Mouse (Mus musculus) neutrophil, adult 59 days (primary cell): ENCODE data around the gene Cux1. TPM values are rescaled to one million over a fixed set of nuclear protein-coding genes. Genes with fewer than 3 reads are reported as not detected.

Experiments used
- total RNA-seq, 2 experiments: library from RNA; stranded (reverse); gene quantifications; 1 replicate in 1 of 2; 2 replicates in 1 of 2; pipeline ENCODE4 v1.2.4; 2023

The Cux1 gene
- total RNA-seq: 10 to 100 TPM; 89.8 to 93.4 TPM

DNA sequence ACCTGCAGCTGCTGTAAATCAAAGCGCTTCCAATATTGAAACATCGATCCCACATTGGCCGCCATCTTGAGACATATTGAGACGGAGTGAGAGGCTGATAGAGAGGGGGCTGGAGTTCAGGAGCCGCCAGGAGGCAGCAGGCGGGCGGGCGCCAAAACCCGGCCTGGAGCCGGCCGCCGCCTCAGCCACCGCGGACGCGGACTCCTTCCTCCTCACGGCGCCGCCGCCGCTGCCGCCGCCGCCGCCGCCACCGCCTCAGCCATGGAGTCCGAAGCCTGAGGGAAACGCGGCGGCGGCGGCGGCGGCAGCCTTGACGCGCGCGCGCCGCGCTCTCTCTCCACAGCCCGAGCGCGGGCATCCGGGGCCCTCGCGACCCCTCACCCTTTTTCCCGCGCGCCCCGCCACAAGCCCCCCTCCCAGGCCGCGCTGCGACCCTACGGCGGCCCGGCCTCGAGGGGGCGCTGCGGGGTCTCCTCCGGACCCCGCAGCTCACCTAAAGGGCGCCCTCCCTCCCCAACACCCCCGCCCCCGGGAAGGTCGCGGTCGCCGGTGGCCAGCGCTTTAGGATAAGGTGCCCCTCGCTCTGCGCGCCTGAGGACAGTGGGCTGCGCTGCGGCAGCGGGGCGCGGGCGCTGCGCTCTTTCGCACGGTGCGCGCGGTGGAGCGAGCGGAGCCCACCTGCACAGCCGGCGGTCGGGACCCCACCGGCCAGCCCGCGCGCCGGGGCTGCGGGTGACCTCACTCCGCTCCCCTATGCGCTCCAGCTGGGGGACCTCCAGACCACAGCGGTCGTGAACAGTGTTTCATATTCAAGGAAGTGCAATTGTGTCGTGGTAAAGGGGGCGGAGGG is at the start of gene Cux1:
Gene Cux1, minus strand, starts transcription at position 315 of the 850 bp plus-strand sequence.

DNA sequence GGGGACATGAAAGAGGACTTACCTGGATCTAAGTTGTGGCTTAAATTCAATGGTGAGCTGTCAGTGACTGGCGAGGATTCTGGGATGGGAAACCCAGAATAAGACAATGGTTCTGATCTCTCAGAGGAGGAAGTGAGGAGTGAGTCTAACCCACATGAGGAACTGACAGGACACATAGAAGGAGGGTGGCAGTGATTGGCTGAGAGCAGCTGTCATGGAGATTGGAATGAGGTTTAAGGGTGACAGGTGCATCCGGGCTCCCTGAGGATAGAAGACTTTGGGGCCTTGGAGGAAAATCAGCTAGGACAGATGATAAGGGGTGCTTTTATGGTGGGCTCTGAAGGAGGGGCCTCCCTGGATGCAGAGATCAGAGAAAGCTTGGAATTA is 320.8 kb downstream of the Cux1 start, which contains the start of gene Sh2b2:
Gene Sh2b2, minus strand, starts transcription at position 105 of the 387 bp plus-strand sequence.

GRCm38 (mm10) chr5:136198474-136199391 is 368.6 kb downstream of the Cux1 start, which contains the start of gene Prkrip1:
Prkrip1 (minus strand) TSS chr5:136198963.

Other genes starting within 250 kb of the Cux1 start
- not detected for gene Myl10, start 125.7 kb upstream of the Cux1 start, total RNA-seq